In the genomic region with DNA sequence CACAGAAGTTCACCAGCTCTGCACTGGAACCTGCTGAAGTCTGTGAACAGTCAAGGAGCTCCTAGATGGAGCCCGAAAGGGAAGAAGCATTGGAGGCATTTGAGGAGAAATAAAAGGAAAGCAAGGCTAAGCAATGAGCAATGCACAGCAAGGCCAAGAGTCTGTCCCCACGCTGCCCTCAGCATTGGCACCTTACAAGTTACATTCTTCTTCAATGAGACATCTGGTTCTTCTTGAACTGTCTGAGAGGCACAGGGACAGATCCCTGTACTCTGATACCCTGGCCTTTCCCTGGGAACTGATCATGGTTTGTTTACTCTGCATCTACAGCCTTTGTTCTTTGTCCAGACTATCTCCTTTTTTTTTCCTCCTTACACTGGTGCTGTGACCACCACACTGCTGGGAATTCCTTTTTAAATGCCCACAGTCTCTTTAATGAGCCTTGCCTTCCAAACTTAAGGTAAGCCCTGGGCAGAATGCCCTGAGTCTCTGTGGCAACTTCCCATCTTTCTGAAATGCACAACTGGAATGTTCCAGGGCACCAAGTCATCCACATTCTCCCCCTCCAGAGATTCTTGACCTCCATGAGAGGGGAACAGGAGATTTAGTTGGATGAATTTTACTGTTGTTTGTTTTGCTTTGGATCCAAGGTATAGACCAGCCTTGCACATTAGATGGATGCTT, we compare ENCODE assay signal across 25 mouse cellular contexts. TPM values are rescaled to one million over a fixed set of nuclear protein-coding genes. Genes with fewer than 3 reads are reported as not detected.
"Had no signal": no experiment of that assay in that cellular context is flagged by ENCODE, and none has a peak within 500 bp of the region (broad histone marks: within the 10 kb centered on the region; RNA-seq: fewer than 3 reads in every experiment).

No protein-coding gene starts in this region.

- H3K27me3 ChIP-seq: liver, embryonic 13.5 days; midbrain, embryonic 12.5 days; midbrain, embryonic 15.5 days; neural tube, embryonic 12.5 days; neural tube, embryonic 15.5 days; stomach, embryonic 15.5 days had no signal

- ATAC-seq: midbrain, embryonic 15.5 days had no signal

- DNase-seq: kidney, postnatal 14 days; kidney, postnatal 4 days; left cerebral cortex, postnatal 4 days; liver, embryonic 13.5 days; lung, adult 2 months; lung, postnatal 14 days; lung, postnatal 4 days; right cerebral cortex, postnatal 25 days; spleen, adult 18-20 months; thymus, postnatal 25 days had no signal

RNA-seq across cellular contexts. Expression of a gene that starts 13.6 kb away (rescaled TPM):
- total RNA-seq: layer of hippocampus, adult 18-20 months; layer of hippocampus, postnatal 14 days; left cerebral cortex, adult 8-10 months; left cerebral cortex, postnatal 14 days; left cerebral cortex, postnatal 4 days; megakaryocyte, adult 5-6 weeks had no signal
- polyA plus RNA-seq: kidney, embryonic 16.5 days; limb, embryonic 14.5 days; liver, adult 2 months; liver, embryonic 13.5 days; liver, embryonic 16.5 days; lung, adult 2 months; lung, embryonic 16.5 days; midbrain, embryonic 12.5 days; midbrain, embryonic 15.5 days; neural tube, embryonic 12.5 days; neural tube, embryonic 15.5 days had no signal

RNA-seq across cellular contexts. Expression of a gene that starts 50.3 kb away (rescaled TPM):
- total RNA-seq: layer of hippocampus, adult 18-20 months; layer of hippocampus, postnatal 14 days; left cerebral cortex, adult 8-10 months; left cerebral cortex, postnatal 14 days; left cerebral cortex, postnatal 4 days; megakaryocyte, adult 5-6 weeks had no signal
- polyA plus RNA-seq: kidney, embryonic 16.5 days; liver, adult 2 months; liver, embryonic 13.5 days; liver, embryonic 16.5 days; lung, adult 2 months; lung, embryonic 16.5 days; midbrain, embryonic 12.5 days; midbrain, embryonic 15.5 days; neural tube, embryonic 12.5 days; neural tube, embryonic 15.5 days; stomach, embryonic 15.5 days had no signal
